Mouse (Mus musculus): ENCODE data around the gene Large1.
"Not testable (repeated sequence)": the region's sequence is repeated elsewhere in the genome, so short reads cannot be mapped to it uniquely, and the experiment has no call there.

DNA sequence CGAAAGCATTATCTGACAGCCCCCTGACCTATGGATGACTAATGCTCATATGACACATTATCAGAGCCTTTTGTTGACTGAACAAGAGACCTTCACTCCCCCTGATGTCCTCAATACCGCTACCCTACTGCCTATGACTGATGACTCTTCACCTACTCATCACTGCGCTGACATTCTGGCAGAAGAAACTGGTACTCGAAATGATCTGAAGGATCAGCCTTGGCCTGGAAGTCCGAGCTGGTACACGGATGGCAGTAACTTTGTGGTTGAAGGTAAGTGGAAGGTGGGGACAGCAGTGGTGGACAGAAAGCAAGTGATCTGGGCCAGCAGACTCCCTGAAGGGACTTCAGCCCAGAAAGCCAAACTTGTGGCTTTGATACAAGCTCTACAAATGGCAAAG is 19.7 kb upstream of the Large1 start:
- TF ChIP-seq POLR2A (IDR thresholded peaks at IDR 0.05; ENCODE audit: low read depth, low read length); CTCF (IDR thresholded peaks at IDR 0.05; ENCODE audit: borderline replicate concordance, insufficient read depth, low read length): not testable (repeated sequence)
